13 mouse cellular contexts compared by ENCODE assay signal in the genomic region with DNA sequence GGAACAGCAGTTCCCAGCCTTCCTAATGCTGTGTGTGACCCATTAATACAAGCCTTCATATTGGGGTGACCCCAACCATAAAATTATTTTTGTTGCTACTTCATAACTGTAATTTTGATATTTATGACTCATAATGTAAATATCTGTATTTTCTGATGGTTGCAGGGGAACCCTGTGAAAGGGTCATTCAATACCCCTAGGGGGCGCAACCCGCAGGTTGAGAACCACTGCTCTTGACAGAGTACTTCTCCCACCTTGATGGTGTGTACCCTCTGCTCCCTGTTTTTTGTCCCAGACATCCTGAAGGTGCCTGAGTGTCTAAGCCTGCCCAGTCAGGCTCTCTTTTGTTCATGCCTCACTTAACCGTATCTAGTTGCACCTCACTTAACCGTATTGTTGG. TPM values are rescaled to one million over a fixed set of nuclear protein-coding genes. Genes with fewer than 3 reads are reported as not detected.
DNase-seq lines count a peak whose midpoint lies in the region; ATAC-seq and TF ChIP-seq lines count a peak whose summit lies in the region.
"Had no signal": no experiment of that assay in that cellular context is flagged by ENCODE, and none has a peak within 500 bp of the region (broad histone marks: within the 10 kb centered on the region; RNA-seq: fewer than 3 reads in every experiment).

No protein-coding gene starts in this region.

- peak; percentile 45 for TF ChIP-seq CTCF in heart, adult 2 months (IDR thresholded peaks at IDR 0.05)
- peak; percentile 31; the same call in 1 of the 2 replicates for TF ChIP-seq CTCF in lung, postnatal 0 days (IDR thresholded peaks at IDR 0.05)
- TF ChIP-seq CTCF in CH12.LX (conservative IDR thresholded peaks at IDR 0.05 in 1 of 2, IDR thresholded peaks at IDR 0.05 in 1 of 2; ENCODE audit: low read depth in 2 of 2, low read length in 2 of 2): peak; percentile 44 to 63; a peak in 3 of 4 replicates
- TF ChIP-seq CTCF in bone marrow, adult 2 months (IDR thresholded peaks at IDR 0.05; ENCODE audit: control insufficient read depth, insufficient read depth, low read length): peak; percentile 20; the same call in 1 of the 2 replicates

- WGBS in heart, adult 2 months: 90% methylated on average over 4 of the region's 4 CpGs
- WGBS in lung, postnatal 0 days: 91% methylated on average over 4 of the region's 4 CpGs
- WGBS in bone marrow, adult 2 months: 89% methylated on average over 4 of the region's 4 CpGs

- TF ChIP-seq RAD21 in CH12.LX (IDR thresholded peaks at IDR 0.05; ENCODE audit: low read depth, low read length): peak; percentile 15

- H3K4me2 ChIP-seq in lung, postnatal 0 days (replicated peaks; ENCODE audit: low read depth, low read length): no peak overlapping the region
- H3K4me2 ChIP-seq in CH12.LX (ENCODE audit: insufficient read depth, low read depth, poor library complexity, severe bottlenecking): no peak overlapping the region
- H3K4me2 ChIP-seq: embryonic facial prominence, embryonic 15.5 days had no signal

- no peaks in the 10 kb centered on the region for H3K27me3 ChIP-seq in heart, adult 2 months (ENCODE audit: control insufficient read depth, insufficient read depth, low read length)
- no peaks in the 10 kb centered on the region for H3K27me3 ChIP-seq in lung, postnatal 0 days (replicated peaks; ENCODE audit: insufficient read depth, low read length)
- no peaks in the 10 kb centered on the region for H3K27me3 ChIP-seq in CH12.LX (replicated peaks)
- H3K27me3 ChIP-seq: embryonic facial prominence, embryonic 15.5 days had no signal

- no peaks in the 10 kb centered on the region for H3K36me3 ChIP-seq in heart, adult 2 months (ENCODE audit: control insufficient read depth, insufficient read depth, low read length)
- no peaks in the 10 kb centered on the region for H3K36me3 ChIP-seq in lung, postnatal 0 days (ENCODE audit: insufficient read depth, low read length)
- no peaks in the 10 kb centered on the region for H3K36me3 ChIP-seq in CH12.LX (replicated peaks in 1 of 2; ENCODE audit: control insufficient read depth in 1 of 2, insufficient read depth in 1 of 2, low read length in 1 of 2)
- H3K36me3 ChIP-seq: embryonic facial prominence, embryonic 15.5 days; G1E had no signal

- no peaks in the 10 kb centered on the region for H3K4me1 ChIP-seq in heart, adult 2 months (ENCODE audit: control insufficient read depth, insufficient read depth, low read length)
- no peaks in the 10 kb centered on the region for H3K4me1 ChIP-seq in lung, postnatal 0 days (ENCODE audit: insufficient read depth, low read depth, low read length)
- no peaks in the 10 kb centered on the region for H3K4me1 ChIP-seq in CH12.LX (ENCODE audit: control insufficient read depth in 1 of 2, insufficient read depth in 2 of 2)
- no peaks in the 10 kb centered on the region for H3K4me1 ChIP-seq in bone marrow, adult 2 months (ENCODE audit: control insufficient read depth, insufficient read depth, low read length)

- H3K9me3 ChIP-seq in lung, postnatal 0 days (ENCODE audit: low read length): no peaks in the 10 kb centered on the region
- no peaks in the 10 kb centered on the region for H3K9me3 ChIP-seq in CH12.LX (replicated peaks; ENCODE audit: low read length)
- H3K9me3 ChIP-seq: embryonic facial prominence, embryonic 15.5 days had no signal

- intact Hi-C loops in heart, adult 2 months (cut with DNase I): no loop called here
- intact Hi-C loops in heart, postnatal 36 days (cut with DNase I): no loop called here

- H3K79me2 ChIP-seq in heart, adult 2 months (replicated peaks; ENCODE audit: control insufficient read depth, insufficient read depth, low read length): no peaks in the 10 kb centered on the region
- no peaks in the 10 kb centered on the region for H3K79me2 ChIP-seq in CH12.LX (replicated peaks; ENCODE audit: control insufficient read depth, extremely low read depth, insufficient read depth, poor library complexity, severe bottlenecking)

- H3K9ac ChIP-seq in heart, adult 2 months (ENCODE audit: low read depth, low read length): no peak overlapping the region
- no peak overlapping the region for H3K9ac ChIP-seq in lung, postnatal 0 days (replicated peaks; ENCODE audit: low read depth)
- no peak overlapping the region for H3K9ac ChIP-seq in CH12.LX (ENCODE audit: insufficient read depth, low read depth)
- H3K9ac ChIP-seq: embryonic facial prominence, embryonic 15.5 days had no signal

- in situ Hi-C loops in CH12.LX (cut with MboI; ENCODE audit: low pct_ligation_motif_present, low pct_unique_long_range_greater_than_20kb, low sequenced_read_pairs): loop anchor here (5.0 kb wide), 1 partner anchor 350 kb away; no protein-coding TSS in a partner anchor

- dilution Hi-C loops in CH12.LX (cut with MboI; ENCODE audit: extremely low pct_ligation_motif_present, extremely low pct_unique_long_range_greater_than_20kb, low sequenced_read_pairs): no loop called here

- no peak for TF ChIP-seq POLR2A in heart, adult 2 months (IDR thresholded peaks at IDR 0.05; ENCODE audit: insufficient read depth, low read depth, low read length)
- TF ChIP-seq POLR2A in CH12.LX (IDR thresholded peaks at IDR 0.05; ENCODE audit: low read depth, low read length): no peak
- TF ChIP-seq POLR2A in bone marrow, adult 2 months (IDR thresholded peaks at IDR 0.05; ENCODE audit: borderline replicate concordance, control insufficient read depth, low read depth, low read length): no peak

- H3K4me3 ChIP-seq in heart, adult 2 months: no peak overlapping the region
- H3K4me3 ChIP-seq in lung, postnatal 0 days (ENCODE audit: low read depth, low read length): no peak overlapping the region
- H3K4me3 ChIP-seq in CH12.LX (replicated peaks in 1 of 3; ENCODE audit: low read depth in 2 of 3, low read length in 2 of 3, poor library complexity in 1 of 3): no peak overlapping the region
- H3K4me3 ChIP-seq in bone marrow, adult 2 months (replicated peaks; ENCODE audit: control insufficient read depth, low read depth, low read length): no peak overlapping the region
- H3K4me3 ChIP-seq: embryonic facial prominence, embryonic 15.5 days had no signal

- no peak for ATAC-seq in lung, postnatal 0 days
- no peak for ATAC-seq in megakaryocyte-erythroid progenitor cell, adult 5-6 weeks (replicated peaks; ENCODE audit: low FRiP score, low TSS enrichment, poor library complexity, severe bottlenecking)
- ATAC-seq: activated CD4-positive, CD25-positive, alpha-beta regulatory T cell, adult 4 months; forebrain, embryonic 14.5 days; inflammation-experienced regulatory T-cells, adult 6 months had no signal

- no peak for DNase-seq in heart, adult 2 months
- no peak for DNase-seq in heart, postnatal 36 days
- DNase-seq in lung, postnatal 0 days (ENCODE audit: low spot score): no peak
- no peak for DNase-seq in lung, adult 18-20 months
- DNase-seq in CH12.LX (ENCODE audit: extremely low read depth): peak; percentile 29
- DNase-seq in cerebellum, adult 18-20 months: no peak

- no peak for TF ChIP-seq EP300 in heart, adult 2 months (IDR thresholded peaks at IDR 0.05; ENCODE audit: insufficient read depth, low read depth, low read length)
- TF ChIP-seq EP300 in lung, postnatal 0 days (IDR thresholded peaks at IDR 0.05): no peak
- no peak for TF ChIP-seq EP300 in CH12.LX (IDR thresholded peaks at IDR 0.05; ENCODE audit: low read length)

- no peak overlapping the region for H3K27ac ChIP-seq in heart, adult 2 months
- H3K27ac ChIP-seq in lung, postnatal 0 days (ENCODE audit: low read length): no peak overlapping the region
- H3K27ac ChIP-seq in CH12.LX (ENCODE audit: insufficient read depth, low read depth): no peak overlapping the region
- no peak overlapping the region for H3K27ac ChIP-seq in bone marrow, adult 2 months (ENCODE audit: control insufficient read depth, insufficient read depth, low read depth, low read length, poor library complexity)
- H3K27ac ChIP-seq: embryonic facial prominence, embryonic 15.5 days had no signal

TF ChIP-seq in CH12.LX, 34 proteins besides CTCF, POLR2A, EP300 and RAD21:
- TF ChIP-seq USF2 (conservative IDR thresholded peaks at IDR 0.05; ENCODE audit: low read depth, low read length) (no peak), CHD1 (IDR thresholded peaks at IDR 0.05; ENCODE audit: low read depth, low read length) (no peak), IRF4 (IDR thresholded peaks at IDR 0.05; ENCODE audit: low read depth, low read length) (no peak), BHLHE40 (IDR thresholded peaks at IDR 0.05; ENCODE audit: low read depth, low read length) (no peak), GABPA (IDR thresholded peaks at IDR 0.05; ENCODE audit: insufficient replicate concordance, low read depth, low read length) (no peak), SMC3 (IDR thresholded peaks at IDR 0.05; ENCODE audit: low read depth, low read length) (peak; percentile 36)

RNA-seq across cellular contexts. Expression of a gene that starts 27.2 kb away (rescaled TPM):
- total RNA-seq in heart, adult 2 months (2021): 10 to 100 TPM; 15.4 to 15.8 TPM
- 10.3 and 15.8 TPM in 2 replicates for polyA plus RNA-seq in heart, adult 2 months (2012; rRNA removed)
- 10 to 100 TPM; 16.9 to 17.3 TPM for total RNA-seq in heart, postnatal 36 days (2021)
- 1.2 and 1.3 TPM in 2 replicates for polyA plus RNA-seq in lung, postnatal 0 days (2015; fragmentation: Nextera tagmentation; extraction: Ambion mirVana)
- total RNA-seq in CH12.LX (2012; rRNA removed) (0.08 TPM in 1 of 2 replicates, not detected in the other), CH12.LX (2014; rRNA removed) (0.11 and 0.15 TPM in 2 replicates)
- 0.34 and 0.42 TPM in 2 replicates for polyA plus RNA-seq in CH12.LX (2012; ENCODE audit: insufficient read length, low read depth)
- 0.87 TPM in 1 of 2 replicates, not detected in the other for polyA plus RNA-seq in bone marrow, adult 2 months (2011; ENCODE audit: insufficient read depth, insufficient read length, low replicate concordance, missing spikeins)
- total RNA-seq in megakaryocyte-erythroid progenitor cell, adult 5-6 weeks (2014; fragmentation: Nextera tagmentation): not detected in 2 replicates
- not detected in 2 replicates for total RNA-seq in megakaryocyte-erythroid progenitor cell, adult 5-6 weeks (2017)
- polyA plus RNA-seq: activated CD4-positive, CD25-positive, alpha-beta regulatory T cell, adult 4 months; G1E; inflammation-experienced regulatory T-cells, adult 6 months had no signal

RNA-seq across cellular contexts. Expression of a gene that starts 27.7 kb away (rescaled TPM):
- total RNA-seq in heart, adult 2 months (2021): 1 to 10 TPM; 4.5 to 4.8 TPM
- polyA plus RNA-seq in heart, adult 2 months (2012; rRNA removed): 10.4 and 11.0 TPM in 2 replicates
- 10 to 100 TPM in 1 of 2 experiments, 1 to 10 TPM in 1; 6.5 to 11.9 TPM for total RNA-seq in heart, postnatal 36 days (2021)
- 27.8 and 34.8 TPM in 2 replicates for polyA plus RNA-seq in lung, postnatal 0 days (2015; fragmentation: Nextera tagmentation; extraction: Ambion mirVana)
- total RNA-seq in CH12.LX (2012; rRNA removed) (not detected in 2 replicates), CH12.LX (2014; rRNA removed) (0.28 TPM in 2 replicates)
- 0.21 and 0.26 TPM in 2 replicates for polyA plus RNA-seq in CH12.LX (2012; ENCODE audit: insufficient read length, low read depth)
- polyA plus RNA-seq in bone marrow, adult 2 months (2011; ENCODE audit: insufficient read depth, insufficient read length, low replicate concordance, missing spikeins): 21.3 and 25.6 TPM in 2 replicates
- total RNA-seq in megakaryocyte-erythroid progenitor cell, adult 5-6 weeks (2014; fragmentation: Nextera tagmentation): 5.1 and 6.8 TPM in 2 replicates
- 3.2 and 18.7 TPM in 2 replicates for total RNA-seq in megakaryocyte-erythroid progenitor cell, adult 5-6 weeks (2017)
- polyA plus RNA-seq: G1E had no signal

Comparison
In these comparisons a context has a peak if more than half of its experiments do, and no peak if none do; other contexts are left out.
1. RNA of a gene that starts 27.2 kb away (total RNA-seq): 16.9 to 17.3 TPM in heart, postnatal 36 days and 15.4 to 15.8 TPM in heart, adult 2 months; 0.08 to 0.15 TPM in CH12.LX and not detected in megakaryocyte-erythroid progenitor cell, adult 5-6 weeks; every median in the first group is over 10 times any median in the second.
2. Peak in every context shown above with its lines, with median percentiles within 50 percentile points of each other: CTCF ChIP-seq.